Comparison of ENCODE assay signal across 14 mouse cellular contexts in genomic region chr14:30619982-30620578, GRCm38 (mm10). TPM values are rescaled to one million over a fixed set of nuclear protein-coding genes. Genes with fewer than 3 reads are reported as not detected.
DNase-seq lines count a peak whose midpoint lies in the region; ATAC-seq and TF ChIP-seq lines count a peak whose summit lies in the region.
"Had no signal": no experiment of that assay in that cellular context is flagged by ENCODE, and none has a peak within 500 bp of the region (broad histone marks: within the 10 kb centered on the region; RNA-seq: fewer than 3 reads in every experiment).

No protein-coding gene starts in this region.

- H3K4me3 ChIP-seq in spleen, adult 2 months (ENCODE audit: extremely low read depth, insufficient read depth, insufficient read length), result no peak overlapping the region
- H3K4me3 ChIP-seq in cerebellum, adult 2 months (replicated peaks; ENCODE audit: insufficient read depth, low read depth, low read length), result no peak overlapping the region
- H3K4me3 ChIP-seq in liver, embryonic 12.5 days, result no peak overlapping the region
- H3K4me3 ChIP-seq: embryonic facial prominence, embryonic 12.5 days; hindbrain, embryonic 13.5 days had no signal

- H3K27ac ChIP-seq in spleen, adult 2 months (ENCODE audit: insufficient read depth, low read length), result peak overlapping the region; percentile 20; the same call in 1 of the 2 replicates
- H3K27ac ChIP-seq in cerebellum, adult 2 months (ENCODE audit: insufficient read depth, low read length), result no peak overlapping the region
- H3K27ac ChIP-seq in liver, embryonic 12.5 days, result no peak overlapping the region; the same call in 1 of the 2 replicates
- H3K27ac ChIP-seq: embryonic facial prominence, embryonic 12.5 days; hindbrain, embryonic 13.5 days; kidney, postnatal 0 days had no signal

- DNase-seq in spleen, adult 2 months (ENCODE audit: low read depth in 1 of 2, low spot score in 2 of 2), result peak in 1 of 2 experiments; percentile 31
- DNase-seq in spleen, adult 12 weeks (ENCODE audit: low spot score), result no peak
- DNase-seq in cerebellum, adult 2 months, result peak; percentile 40 to 71
- DNase-seq in Muller cell, postnatal 12 days (ENCODE audit: inconsistent ontology term), result no peak
- DNase-seq in yolk sac, embryonic 10.5 days (ENCODE audit: low spot score), result no peak
- no peak for DNase-seq in frontal cortex, postnatal 36 days (ENCODE audit: low spot score in 2 of 2)
- DNase-seq: adrenal gland, postnatal 10 days; lung, postnatal 36 days; retina, postnatal 1 day had no signal

- no peaks in the 10 kb centered on the region for H3K9me3 ChIP-seq in liver, embryonic 12.5 days (replicated peaks)
- H3K9me3 ChIP-seq: embryonic facial prominence, embryonic 12.5 days; hindbrain, embryonic 13.5 days had no signal

- peak overlapping the region; percentile 17; the same call in 1 of the 2 replicates for H3K9ac ChIP-seq in liver, embryonic 12.5 days
- H3K9ac ChIP-seq: embryonic facial prominence, embryonic 12.5 days; hindbrain, embryonic 13.5 days had no signal

- 42% methylated on average over 7 of the region's 7 CpGs for WGBS in spleen, adult 2 months
- 36% methylated on average over 7 of the region's 7 CpGs for WGBS in cerebellum, adult 2 months
- 38% methylated on average over 7 of the region's 7 CpGs for WGBS in liver, embryonic 12.5 days (ENCODE audit: insufficient replicate concordance)

- H3K36me3 ChIP-seq in spleen, adult 2 months (ENCODE audit: control insufficient read depth, insufficient read depth, low read length), result peaks cover 7% of the 10 kb centered on the region; the same call in 1 of the 2 replicates
- peaks cover 5% of the 10 kb centered on the region; the same call in 1 of the 2 replicates for H3K36me3 ChIP-seq in liver, embryonic 12.5 days
- H3K36me3 ChIP-seq: embryonic facial prominence, embryonic 12.5 days; hindbrain, embryonic 13.5 days had no signal

- ATAC-seq in liver, embryonic 12.5 days, result no peak
- ATAC-seq: forebrain, embryonic 14.5 days had no signal

- no peaks in the 10 kb centered on the region for H3K27me3 ChIP-seq in spleen, adult 2 months (ENCODE audit: control insufficient read depth, insufficient read depth, low read length)
- no peaks in the 10 kb centered on the region for H3K27me3 ChIP-seq in cerebellum, adult 2 months (ENCODE audit: control insufficient read depth, insufficient read depth, low read length)
- no peaks in the 10 kb centered on the region for H3K27me3 ChIP-seq in liver, embryonic 12.5 days (replicated peaks)
- H3K27me3 ChIP-seq: embryonic facial prominence, embryonic 12.5 days had no signal

- H3K4me1 ChIP-seq in spleen, adult 2 months (ENCODE audit: control insufficient read depth, insufficient read depth, insufficient read length), result peaks cover 20% of the 10 kb centered on the region; the same call in 1 of the 2 replicates
- peaks cover 21% of the 10 kb centered on the region for H3K4me1 ChIP-seq in cerebellum, adult 2 months (ENCODE audit: control insufficient read depth, insufficient read depth, low read length)
- H3K4me1 ChIP-seq in liver, embryonic 12.5 days, result peaks cover 86% of the 10 kb centered on the region

- peak overlapping the region; percentile 3; the same call in 1 of the 2 replicates for H3K4me2 ChIP-seq in liver, embryonic 12.5 days
- H3K4me2 ChIP-seq: embryonic facial prominence, embryonic 12.5 days; hindbrain, embryonic 13.5 days had no signal

- no peak for TF ChIP-seq POLR2A in spleen, adult 2 months (IDR thresholded peaks at IDR 0.05; ENCODE audit: low read depth, low read length)
- no peak for TF ChIP-seq POLR2A in cerebellum, adult 2 months (IDR thresholded peaks at IDR 0.05; ENCODE audit: borderline replicate concordance, insufficient read depth, low read length)

- TF ChIP-seq CTCF in spleen, adult 2 months (IDR thresholded peaks at IDR 0.05; ENCODE audit: extremely low read depth, insufficient read depth, insufficient read length, insufficient replicate concordance), result no peak
- TF ChIP-seq CTCF in cerebellum, adult 2 months (IDR thresholded peaks at IDR 0.05; ENCODE audit: borderline replicate concordance, insufficient read depth, low read depth, low read length), result no peak

RNA-seq across cellular contexts. Expression of gene Prkcd, which starts 5.9 kb away (rescaled TPM):
- 187 and 226 TPM in 2 replicates for polyA plus RNA-seq in spleen, adult 2 months (2012; rRNA removed)
- 86.0 and 97.4 TPM in 2 replicates for polyA plus RNA-seq in cerebellum, adult 2 months (2012; rRNA removed)
- 22.9 and 23.1 TPM in 2 replicates for polyA plus RNA-seq in liver, embryonic 12.5 days (2016; fragmentation: Nextera tagmentation; extraction: Ambion mirVana)

RNA-seq across cellular contexts. Expression of gene Rft1, which starts 34.1 kb away (rescaled TPM):
- 8.5 and 8.6 TPM in 2 replicates for polyA plus RNA-seq in spleen, adult 2 months (2012; rRNA removed)
- 12.1 and 12.4 TPM in 2 replicates for polyA plus RNA-seq in cerebellum, adult 2 months (2012; rRNA removed)
- polyA plus RNA-seq in liver, embryonic 12.5 days (2016; fragmentation: Nextera tagmentation; extraction: Ambion mirVana), result 5.9 and 6.5 TPM in 2 replicates

Comparison
In these comparisons a context has a peak if more than half of its experiments do, and no peak if none do; other contexts are left out.
1. DNase-seq: peak in cerebellum, adult 2 months (2 of 2); none in spleen, adult 12 weeks (single experiment), Muller cell, postnatal 12 days (single experiment), yolk sac, embryonic 10.5 days (single experiment) and frontal cortex, postnatal 36 days (0 of 2).